Mouse (Mus musculus): ENCODE data around the gene Ddr2. TPM values are rescaled to one million over a fixed set of nuclear protein-coding genes. Genes with fewer than 3 reads are reported as not detected.

Gene Ddr2
- polyA plus RNA-seq, 1 experiment from 2014 or later = 114 TPM

DNA sequence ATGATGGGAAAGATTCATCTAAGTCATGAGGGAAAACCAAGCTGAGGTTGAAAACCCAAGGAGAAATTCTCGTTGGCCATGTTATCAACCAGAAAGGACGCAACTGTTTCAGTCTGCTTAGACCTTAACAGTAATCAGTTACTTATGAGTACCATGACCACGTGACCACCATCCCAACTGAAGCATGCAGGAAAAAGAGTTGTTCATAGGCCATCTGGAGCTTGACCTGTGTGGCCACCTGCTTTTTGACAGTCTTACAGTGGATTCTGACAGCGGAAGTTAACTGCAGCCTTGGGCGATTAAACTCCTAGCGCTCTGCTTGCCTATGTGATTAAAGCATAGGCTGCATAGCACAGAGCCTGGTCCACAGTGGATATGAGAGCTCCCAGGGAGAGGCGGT lies 23.9 kb downstream of the Ddr2 start:
- ATAC-seq (ENCODE audit: insufficient number of reproducible peaks, insufficient read depth, low FRiP score, low TSS enrichment) = no peak
- Histone ChIP-seq H3K4me2 (replicated peaks) (no peak overlapping the region), H3K36me3 (peaks cover 22% of the 10 kb centered on the region; the same call in 1 of the 2 replicates), H3K9ac (no peak overlapping the region), H3K4me1 (peaks cover 7% of the 10 kb centered on the region; the same call in 1 of the 2 replicates), H3K9me3 (no peaks in the 10 kb centered on the region), H3K27me3 (no peaks in the 10 kb centered on the region), H3K27ac (no peak overlapping the region), H3K4me3 (no peak overlapping the region)
- 92% methylated on average over 7 of the region's 7 CpGs for WGBS

DNA sequence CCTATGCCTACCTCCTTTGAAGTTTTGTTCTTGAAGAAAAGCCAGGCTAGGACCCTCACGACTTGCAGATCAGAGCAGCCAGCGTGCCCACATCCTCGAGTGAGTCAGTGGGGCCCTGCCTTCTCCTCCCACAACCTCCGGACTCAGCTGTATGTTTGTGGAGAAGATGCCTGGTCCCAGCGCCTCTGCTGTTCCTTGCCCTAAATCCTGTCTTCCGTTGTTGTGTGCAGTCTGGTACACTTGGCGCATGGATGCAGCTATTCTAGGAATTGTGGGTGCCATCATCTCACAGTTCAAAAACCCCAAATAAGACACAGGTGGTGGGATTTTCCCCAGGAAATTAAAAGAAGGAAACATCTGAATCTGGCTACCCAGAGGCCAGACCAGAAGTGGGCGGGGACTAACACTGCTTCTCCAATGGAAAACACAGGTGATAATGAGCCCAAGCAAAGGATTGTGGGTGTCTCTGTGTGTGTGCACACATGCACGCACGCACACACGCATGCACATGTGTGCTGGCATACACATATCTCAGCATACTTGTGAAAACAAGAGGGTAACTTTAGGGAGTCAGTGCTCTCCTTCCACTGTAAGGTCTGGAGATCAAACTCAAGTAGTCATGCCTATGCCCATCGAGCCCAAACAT lies 26.3 kb downstream of the Ddr2 start:
- Histone ChIP-seq H3K36me3 (peaks cover 25% of the 10 kb centered on the region; the same call in 1 of the 2 replicates), H3K27ac (no peak overlapping the region), H3K4me2 (replicated peaks) (no peak overlapping the region), H3K4me1 (peaks cover 5% of the 10 kb centered on the region; the same call in 1 of the 2 replicates), H3K9ac (no peak overlapping the region), H3K4me3 (no peak overlapping the region), H3K9me3 (no peaks in the 10 kb centered on the region), H3K27me3 (no peaks in the 10 kb centered on the region)
- WGBS = 87% methylated on average over 12 of the region's 12 CpGs
- no peak for ATAC-seq (ENCODE audit: insufficient number of reproducible peaks, insufficient read depth, low FRiP score, low TSS enrichment)

DNA sequence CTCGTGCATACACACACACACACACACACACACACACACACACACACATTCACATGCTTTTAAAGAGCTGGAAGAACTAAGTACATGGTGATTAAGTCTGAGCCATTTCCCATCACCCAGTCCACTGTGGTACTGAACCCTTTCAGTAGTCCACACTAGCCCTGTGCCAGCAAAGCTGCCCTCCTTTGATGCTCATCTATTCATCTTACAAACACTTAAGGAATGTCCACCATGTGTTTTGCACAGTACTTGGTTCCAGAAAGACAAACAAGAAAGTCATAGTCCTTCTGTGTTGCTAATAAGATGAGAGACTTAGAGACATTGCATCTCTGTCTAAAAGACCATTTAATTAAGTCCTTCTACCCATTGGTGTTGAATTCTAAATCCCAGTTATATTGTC lies 29.7 kb downstream of the Ddr2 start:
- ATAC-seq (ENCODE audit: insufficient number of reproducible peaks, insufficient read depth, low FRiP score, low TSS enrichment) = no peak
- H3K9me3 ChIP-seq = no peaks in the 10 kb centered on the region
- H3K4me2 ChIP-seq (replicated peaks) = no peak overlapping the region
- no peak overlapping the region for H3K4me3 ChIP-seq
- H3K27me3 ChIP-seq = no peaks in the 10 kb centered on the region
- H3K9ac ChIP-seq = no peak overlapping the region
- peaks cover 10% of the 10 kb centered on the region for H3K36me3 ChIP-seq
- 0 out of 2 replicates have a peak, but pooled peaks cover 8% of the 10 kb centered on the region for H3K4me1 ChIP-seq
- H3K27ac ChIP-seq = no peak overlapping the region
- WGBS = 71% methylated on average over 1 of the region's 1 CpGs

DNA sequence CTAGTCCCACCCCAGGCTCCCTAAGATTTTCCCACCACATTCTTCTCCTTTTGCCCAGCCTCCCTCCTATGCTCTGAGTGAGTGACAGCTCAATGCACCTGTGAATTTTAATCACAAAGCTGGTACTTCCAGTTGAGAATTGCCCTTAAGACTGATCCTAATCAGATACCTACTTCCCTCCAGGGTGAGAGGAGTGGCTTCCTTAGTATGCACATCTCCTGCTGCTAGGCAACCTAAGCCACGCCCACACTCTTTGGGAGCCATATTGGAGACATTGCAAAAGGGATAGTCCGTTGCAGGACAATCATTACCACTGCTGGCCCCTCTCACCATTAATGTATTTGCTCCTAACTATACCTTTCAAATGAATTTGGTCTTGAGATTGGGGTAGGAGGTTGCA lies 31.1 kb downstream of the Ddr2 start:
- ATAC-seq (ENCODE audit: insufficient number of reproducible peaks, insufficient read depth, low FRiP score, low TSS enrichment) = no peak
- 75% methylated on average over 2 of the region's 2 CpGs for WGBS

DNA sequence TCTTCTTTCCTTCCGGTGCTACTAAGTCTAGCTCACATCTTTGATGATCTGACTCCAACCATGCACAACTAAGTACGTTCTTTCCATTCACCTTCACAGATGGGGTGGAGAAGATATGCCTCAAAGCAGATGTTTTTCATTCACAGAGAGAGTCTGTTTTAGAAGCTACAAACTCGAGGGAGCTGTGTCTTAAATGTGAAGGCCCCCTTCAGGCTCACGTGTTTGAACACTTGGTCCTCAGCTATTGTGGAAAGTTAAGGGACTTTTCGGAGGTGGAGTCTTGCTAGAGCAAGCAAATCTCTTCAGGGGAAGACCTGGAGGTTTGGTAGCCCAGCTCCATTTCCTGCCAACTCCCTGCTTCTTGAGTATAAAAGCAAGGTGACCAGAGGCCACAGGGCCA lies 34.2 kb downstream of the Ddr2 start:
- Histone ChIP-seq H3K4me3 (no peak overlapping the region), H3K9ac (no peak overlapping the region), H3K36me3 (peaks cover 6% of the 10 kb centered on the region), H3K27ac (no peak overlapping the region), H3K4me1 (0 out of 2 replicates have a peak, but pooled peaks cover 3% of the 10 kb centered on the region), H3K9me3 (no peaks in the 10 kb centered on the region), H3K27me3 (no peaks in the 10 kb centered on the region), H3K4me2 (replicated peaks) (no peak overlapping the region)
- no peak for ATAC-seq (ENCODE audit: insufficient number of reproducible peaks, insufficient read depth, low FRiP score, low TSS enrichment)
- 67% methylated on average over 5 of the region's 5 CpGs for WGBS

More for the DNA sequence above, 31.1 kb downstream of the Ddr2 start:
- H3K9me3 ChIP-seq = no peaks in the 10 kb centered on the region
- H3K27me3 ChIP-seq = no peaks in the 10 kb centered on the region
- H3K4me3 ChIP-seq = no peak overlapping the region
- 0 out of 2 replicates have a peak, but pooled peaks cover 3% of the 10 kb centered on the region for H3K4me1 ChIP-seq
- no peak overlapping the region for H3K9ac ChIP-seq
- peaks cover 10% of the 10 kb centered on the region for H3K36me3 ChIP-seq
- no peak overlapping the region for H3K27ac ChIP-seq
- H3K4me2 ChIP-seq (replicated peaks) = no peak overlapping the region

DNA sequence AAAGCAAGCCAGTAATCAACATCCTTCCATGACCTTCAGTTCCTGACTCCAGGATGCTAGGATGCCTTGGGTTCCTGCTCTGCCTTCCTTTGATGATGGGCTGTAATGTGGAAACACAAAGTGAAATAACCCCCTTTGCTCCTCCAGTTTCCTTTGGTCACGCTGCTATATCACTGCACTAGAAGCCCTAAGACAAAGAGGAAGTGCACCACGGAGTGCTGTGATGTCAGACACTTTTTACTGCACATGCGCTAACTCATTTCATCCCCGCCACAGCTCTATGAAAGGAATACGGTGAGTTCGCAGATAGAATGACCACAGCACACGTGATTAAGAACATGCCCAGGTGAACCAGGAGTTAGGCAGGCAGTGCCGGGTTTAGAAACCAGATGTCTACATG lies 36.8 kb downstream of the Ddr2 start:
- no peaks in the 10 kb centered on the region for H3K27me3 ChIP-seq
- no peak overlapping the region for H3K4me3 ChIP-seq
- H3K9me3 ChIP-seq = no peaks in the 10 kb centered on the region
- H3K36me3 ChIP-seq = peaks cover 10% of the 10 kb centered on the region
- H3K4me2 ChIP-seq (replicated peaks) = no peak overlapping the region
- 0 out of 2 replicates have a peak, but pooled peaks cover 3% of the 10 kb centered on the region for H3K4me1 ChIP-seq
- ATAC-seq (ENCODE audit: insufficient number of reproducible peaks, insufficient read depth, low FRiP score, low TSS enrichment) = no peak
- H3K27ac ChIP-seq = no peak overlapping the region
- 79% methylated on average over 8 of the region's 8 CpGs for WGBS
- no peak overlapping the region for H3K9ac ChIP-seq

GRCm38 (mm10) chr1:170069143-170069542 lies 41.4 kb downstream of the Ddr2 start:
- Histone ChIP-seq H3K9ac (no peak overlapping the region), H3K9me3 (no peaks in the 10 kb centered on the region), H3K27me3 (no peaks in the 10 kb centered on the region), H3K4me3 (no peak overlapping the region), H3K4me1 (peaks cover 12% of the 10 kb centered on the region), H3K36me3 (peaks cover 4% of the 10 kb centered on the region; the same call in 1 of the 2 replicates), H3K27ac (no peak overlapping the region), H3K4me2 (replicated peaks) (no peak overlapping the region)
- 84% methylated on average over 5 of the region's 5 CpGs for WGBS
- ATAC-seq (ENCODE audit: insufficient number of reproducible peaks, insufficient read depth, low FRiP score, low TSS enrichment) = no peak

DNA sequence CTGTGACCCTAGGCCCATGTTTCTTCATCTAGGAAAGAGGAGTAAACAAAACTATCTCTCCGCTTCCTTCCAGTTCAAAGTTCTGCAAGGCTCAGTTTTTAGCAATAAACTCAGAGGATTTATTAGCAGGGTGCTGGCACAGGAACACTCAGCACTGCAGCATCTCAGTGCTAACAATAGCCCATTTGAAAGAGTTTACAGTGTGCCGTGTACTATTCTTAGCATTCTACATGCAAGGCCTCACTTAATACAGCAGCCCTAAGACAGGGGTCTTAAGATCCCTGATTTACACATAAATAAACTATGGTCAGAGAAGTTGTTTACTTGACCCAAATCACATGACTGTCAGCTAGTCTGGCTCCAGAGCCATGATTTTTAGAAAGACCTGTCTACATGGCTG lies 44.6 kb downstream of the Ddr2 start:
- WGBS = 82% methylated on average over 2 of the region's 2 CpGs

GRCm38 (mm10) chr1:170065009-170065408 lies 45.6 kb downstream of the Ddr2 start:
- H3K4me1 ChIP-seq = peaks cover 18% of the 10 kb centered on the region
- ATAC-seq (ENCODE audit: insufficient number of reproducible peaks, insufficient read depth, low FRiP score, low TSS enrichment) = no peak
- no peaks in the 10 kb centered on the region for H3K27me3 ChIP-seq
- H3K27ac ChIP-seq = no peak overlapping the region
- no peak overlapping the region for H3K4me2 ChIP-seq (replicated peaks)
- H3K9me3 ChIP-seq = no peaks in the 10 kb centered on the region
- H3K9ac ChIP-seq = no peak overlapping the region
- WGBS = 78% methylated on average over 8 of the region's 8 CpGs
- no peaks in the 10 kb centered on the region for H3K36me3 ChIP-seq
- no peak overlapping the region for H3K4me3 ChIP-seq

More for the DNA sequence above, 44.6 kb downstream of the Ddr2 start:
- Histone ChIP-seq H3K9ac (no peak overlapping the region), H3K4me3 (no peak overlapping the region), H3K36me3 (peaks cover 4% of the 10 kb centered on the region; the same call in 1 of the 2 replicates), H3K4me2 (replicated peaks) (no peak overlapping the region), H3K9me3 (no peaks in the 10 kb centered on the region), H3K27me3 (no peaks in the 10 kb centered on the region), H3K27ac (no peak overlapping the region), H3K4me1 (peaks cover 18% of the 10 kb centered on the region)
- ATAC-seq (ENCODE audit: insufficient number of reproducible peaks, insufficient read depth, low FRiP score, low TSS enrichment) = no peak

DNA sequence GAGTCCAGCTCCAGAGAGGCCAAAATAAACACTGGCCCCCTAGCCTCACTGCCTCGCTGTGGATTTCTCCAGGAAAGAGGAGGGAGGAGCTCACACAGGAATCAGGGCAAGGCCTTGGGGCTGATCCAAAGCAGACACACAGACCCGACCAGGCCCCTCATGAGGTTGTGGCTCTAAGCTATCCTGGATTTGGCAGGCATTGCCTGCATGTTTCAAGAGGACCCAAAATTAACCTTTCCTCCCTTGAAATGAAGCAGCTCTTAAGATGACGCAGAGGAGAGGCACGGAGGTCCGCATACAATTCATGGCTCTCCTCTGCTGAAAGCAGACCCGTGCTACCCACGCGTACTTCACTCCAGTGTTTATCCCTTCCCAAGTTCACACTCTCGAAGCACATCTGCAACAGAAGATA lies 46.5 kb downstream of the Ddr2 start:
- ATAC-seq (ENCODE audit: insufficient number of reproducible peaks, insufficient read depth, low FRiP score, low TSS enrichment) = peak; percentile 87
- 51% methylated on average over 9 of the region's 9 CpGs for whole genome bisulfite sequencing

DNA sequence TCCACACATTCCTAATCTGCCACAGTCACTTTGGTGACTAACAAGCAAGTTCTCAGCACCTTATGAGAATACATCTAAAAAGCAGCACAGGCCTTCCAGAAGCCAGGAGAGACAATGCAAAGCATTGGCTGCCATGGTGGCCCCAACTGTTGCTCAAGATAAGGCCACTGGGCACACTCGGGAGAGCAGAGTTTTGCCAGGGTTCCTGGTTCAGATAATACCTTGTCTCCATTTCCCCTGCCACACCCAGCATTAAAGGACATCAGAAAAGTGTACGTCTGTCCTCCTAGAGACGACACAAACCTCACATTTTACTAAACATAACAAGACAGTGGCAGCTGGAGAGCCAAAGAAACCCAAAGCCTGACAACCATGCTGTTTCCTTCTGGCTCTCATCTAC lies 50.3 kb downstream of the Ddr2 start:
- no peak for ATAC-seq (ENCODE audit: insufficient number of reproducible peaks, insufficient read depth, low FRiP score, low TSS enrichment)
- Histone ChIP-seq H3K4me1 (peaks cover 24% of the 10 kb centered on the region), H3K4me2 (replicated peaks) (no peak overlapping the region), H3K9ac (no peak overlapping the region), H3K4me3 (no peak overlapping the region), H3K9me3 (no peaks in the 10 kb centered on the region), H3K27me3 (no peaks in the 10 kb centered on the region), H3K27ac (no peak overlapping the region), H3K36me3 (0 out of 2 replicates have a peak, but pooled peaks cover 5% of the 10 kb centered on the region)
- WGBS = 74% methylated on average over 3 of the region's 3 CpGs

More for the DNA sequence above, 46.5 kb downstream of the Ddr2 start:
- no peaks in the 10 kb centered on the region for H3K27me3 ChIP-seq
- H3K4me1 ChIP-seq = peaks cover 18% of the 10 kb centered on the region
- peak overlapping the region; percentile 38 for H3K27ac ChIP-seq
- 0 out of 2 replicates have a peak, but pooled peaks cover 3% of the 10 kb centered on the region for H3K36me3 ChIP-seq
- H3K9ac ChIP-seq = no peak overlapping the region
- no peaks in the 10 kb centered on the region for H3K9me3 ChIP-seq
- H3K4me3 ChIP-seq = no peak overlapping the region
- no peak overlapping the region for H3K4me2 ChIP-seq (replicated peaks)

DNA sequence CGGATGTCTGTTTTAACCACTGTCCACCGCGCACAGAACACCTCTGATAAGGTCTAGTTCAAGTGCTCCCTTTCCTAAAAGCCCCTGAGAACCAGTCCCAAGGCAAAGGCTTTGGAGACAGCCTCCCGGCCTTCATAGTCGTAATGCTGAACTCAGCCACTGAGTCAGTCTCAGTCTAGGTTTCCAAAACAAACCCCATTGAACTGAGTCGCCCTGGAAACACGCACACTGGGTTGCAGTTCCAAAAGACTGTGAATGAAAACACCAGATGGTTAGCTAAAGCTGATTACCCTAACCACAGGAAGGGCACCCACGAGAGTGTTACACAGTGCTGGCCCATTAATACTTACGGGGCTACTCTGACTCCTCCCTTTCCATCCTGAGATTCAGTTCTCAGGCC lies 51.2 kb downstream of the Ddr2 start:
- Histone ChIP-seq H3K27ac (no peak overlapping the region), H3K9ac (no peak overlapping the region), H3K4me2 (replicated peaks) (no peak overlapping the region), H3K4me3 (no peak overlapping the region), H3K27me3 (no peaks in the 10 kb centered on the region), H3K36me3 (0 out of 2 replicates have a peak, but pooled peaks cover 5% of the 10 kb centered on the region), H3K9me3 (no peaks in the 10 kb centered on the region), H3K4me1 (peaks cover 17% of the 10 kb centered on the region)
- no peak for ATAC-seq (ENCODE audit: insufficient number of reproducible peaks, insufficient read depth, low FRiP score, low TSS enrichment)
- WGBS = 90% methylated on average over 9 of the region's 9 CpGs
